Mouse (Mus musculus): ENCODE measurements around the gene Shisal1. TPM values are rescaled to one million over a fixed set of nuclear protein-coding genes. Genes with fewer than 3 reads are reported as not detected.

Gene Shisal1
- total and polyA plus RNA-seq, 3 experiments: not detected

DNA sequence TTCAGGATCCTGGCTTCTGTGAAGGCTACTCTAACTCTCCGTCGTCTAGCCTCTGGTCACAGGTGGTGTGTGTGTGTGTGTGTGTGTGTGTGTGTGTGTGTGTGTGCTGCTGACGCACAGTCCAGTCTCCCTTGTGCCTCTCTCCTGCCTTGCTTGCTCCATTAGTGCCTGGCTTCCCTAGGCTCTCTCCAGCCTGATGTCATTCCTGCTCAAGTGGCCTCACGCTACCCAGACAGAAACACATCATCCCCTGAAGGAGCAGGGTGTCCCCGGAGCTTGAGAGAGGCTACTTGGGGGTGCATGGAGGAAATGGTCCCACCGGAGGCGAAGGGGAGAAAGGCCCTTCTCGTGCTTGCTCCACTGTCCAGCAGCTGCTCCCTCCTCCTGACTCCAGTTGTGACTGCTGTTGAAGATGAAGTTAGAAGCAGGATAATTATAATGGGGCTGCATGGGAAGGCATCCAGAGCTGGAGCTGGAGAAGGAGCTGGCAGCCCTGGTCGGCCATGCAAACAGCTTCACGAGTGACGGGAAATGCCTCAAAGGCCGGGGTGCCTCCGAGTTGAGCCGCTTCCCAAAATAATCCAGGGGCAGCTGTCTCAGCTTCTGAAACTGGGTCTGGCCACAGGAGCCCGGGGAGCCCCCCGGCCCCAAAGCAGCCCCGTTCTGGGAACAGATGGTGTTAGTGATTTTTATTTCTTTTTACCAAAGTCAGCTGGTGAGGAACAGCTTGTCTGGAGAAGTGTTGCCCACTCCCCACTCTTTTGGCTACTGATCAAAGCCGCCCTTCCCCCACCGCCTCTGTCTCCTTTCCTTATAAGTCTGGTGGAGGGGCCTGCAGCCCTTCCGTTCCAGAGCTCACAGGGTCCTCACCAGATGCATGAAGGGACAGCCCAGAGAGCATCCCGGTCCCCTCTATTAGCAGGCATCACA is 94.7 kb downstream of the Shisal1 start:
- no peaks in the 10 kb centered on the region for H3K79me2 ChIP-seq (ENCODE audit: control insufficient read depth, insufficient read depth, low read length, poor library complexity)
- no peaks in the 10 kb centered on the region for H3K4me1 ChIP-seq (ENCODE audit: control insufficient read depth in 1 of 2, insufficient read depth in 2 of 2, low read length in 2 of 2)
- no peak overlapping the region for H3K9ac ChIP-seq (ENCODE audit: control insufficient read depth, low read depth, low read length, poor library complexity, severe bottlenecking)
- no peaks in the 10 kb centered on the region for H3K27me3 ChIP-seq (ENCODE audit: control insufficient read depth in 1 of 2, insufficient read depth in 2 of 2, low read length in 2 of 2)
- no peak overlapping the region for H3K4me3 ChIP-seq (ENCODE audit: control insufficient read depth in 1 of 2, insufficient read depth in 1 of 2, low read depth in 2 of 2, low read length in 2 of 2)
- H3K36me3 ChIP-seq (ENCODE audit: control insufficient read depth in 1 of 2, insufficient read depth in 2 of 2, low read length in 2 of 2): no peaks in the 10 kb centered on the region; a peak in 1 of 4 replicates
- DNase-seq (ENCODE audit: low read depth, low spot score): no peak
- no peaks in the 10 kb centered on the region for H3K9me3 ChIP-seq (replicated peaks; ENCODE audit: insufficient read depth, low read length)
- TF ChIP-seq POLR2AphosphoS2 (IDR thresholded peaks at IDR 0.05; ENCODE audit: low read length) (no peak; the same call in 1 of the 2 replicates), CTCF (IDR thresholded peaks at IDR 0.05 in 2 of 3, conservative IDR thresholded peaks at IDR 0.05 in 1 of 3; ENCODE audit: control insufficient read depth in 1 of 3, insufficient read depth in 1 of 3, low read depth in 2 of 3, low read length in 3 of 3, poor library complexity in 1 of 3, severe bottlenecking in 1 of 3) (no peak), MAX (IDR thresholded peaks at IDR 0.05; ENCODE audit: low read length) (no peak), ZC3H11A (IDR thresholded peaks at IDR 0.05; ENCODE audit: low read depth, low read length) (no peak), BHLHE40 (IDR thresholded peaks at IDR 0.05; ENCODE audit: borderline replicate concordance, low read depth, low read length) (no peak), ETS1 (IDR thresholded peaks at IDR 0.05; ENCODE audit: low read depth, low read length) (no peak), KAT2A (conservative IDR thresholded peaks at IDR 0.05; ENCODE audit: low read depth, low read length) (no peak), NRF1 (IDR thresholded peaks at IDR 0.05; ENCODE audit: insufficient read depth, low read depth, low read length, poor library complexity, severe bottlenecking) (no peak), EP300 (IDR thresholded peaks at IDR 0.05; ENCODE audit: low read depth in 1 of 2, low read length in 2 of 2) (no peak), MYC (IDR thresholded peaks at IDR 0.05; ENCODE audit: low read depth, low read length) (no peak)
- no peak overlapping the region for H3K27ac ChIP-seq (ENCODE audit: control insufficient read depth, low read depth, low read length)

DNA sequence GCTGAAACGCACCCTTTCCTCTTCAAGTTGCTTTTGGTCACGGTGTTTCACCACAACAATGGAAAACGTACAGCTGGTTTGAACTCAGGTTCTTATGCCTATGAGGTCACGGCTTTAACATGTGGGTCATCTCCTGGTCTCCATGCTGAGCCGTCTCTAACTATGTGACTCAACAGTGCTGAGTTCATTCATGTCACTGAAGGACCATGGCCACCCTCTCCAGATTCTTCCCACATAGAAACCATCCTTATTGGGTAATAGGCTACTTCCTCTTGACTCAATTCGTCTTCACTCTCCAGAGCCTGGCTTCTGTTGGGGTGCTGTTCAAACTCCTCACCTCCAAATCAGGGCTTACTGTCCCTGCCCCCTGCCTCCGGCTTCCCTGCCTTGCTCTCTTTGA is 95.6 kb downstream of the Shisal1 start:
- Histone ChIP-seq H3K27me3 (ENCODE audit: control insufficient read depth in 1 of 2, insufficient read depth in 2 of 2, low read length in 2 of 2) (no peaks in the 10 kb centered on the region), H3K4me1 (ENCODE audit: control insufficient read depth in 1 of 2, insufficient read depth in 2 of 2, low read length in 2 of 2) (no peaks in the 10 kb centered on the region), H3K9me3 (replicated peaks; ENCODE audit: insufficient read depth, low read length) (no peaks in the 10 kb centered on the region), H3K9ac (ENCODE audit: control insufficient read depth, low read depth, low read length, poor library complexity, severe bottlenecking) (no peak overlapping the region), H3K36me3 (ENCODE audit: control insufficient read depth in 1 of 2, insufficient read depth in 2 of 2, low read length in 2 of 2) (no peaks in the 10 kb centered on the region; a peak in 1 of 4 replicates), H3K79me2 (ENCODE audit: control insufficient read depth, insufficient read depth, low read length, poor library complexity) (no peaks in the 10 kb centered on the region), H3K4me3 (ENCODE audit: control insufficient read depth in 1 of 2, insufficient read depth in 1 of 2, low read depth in 2 of 2, low read length in 2 of 2) (no peak overlapping the region), H3K27ac (ENCODE audit: control insufficient read depth, low read depth, low read length) (no peak overlapping the region)
- TF ChIP-seq SMC3 (IDR thresholded peaks at IDR 0.05; ENCODE audit: low read depth, low read length): no peak
- no peak for TF ChIP-seq BHLHE40 (IDR thresholded peaks at IDR 0.05; ENCODE audit: borderline replicate concordance, low read depth, low read length)
- no peak for TF ChIP-seq ZNF384 (IDR thresholded peaks at IDR 0.05; ENCODE audit: low read depth, low read length)
- TF ChIP-seq ZMIZ1 (IDR thresholded peaks at IDR 0.05; ENCODE audit: low read depth, low read length): no peak
- TF ChIP-seq POLR2A (IDR thresholded peaks at IDR 0.05; ENCODE audit: control insufficient read depth in 1 of 2, insufficient read depth in 1 of 2, low read depth in 1 of 2, low read length in 2 of 2, poor library complexity in 1 of 2): no peak
- TF ChIP-seq RAD21 (IDR thresholded peaks at IDR 0.05; ENCODE audit: low read depth, low read length): no peak
- no peak for TF ChIP-seq MYB (IDR thresholded peaks at IDR 0.05; ENCODE audit: low read depth, low read length)
- DNase-seq (ENCODE audit: low read depth, low spot score): no peak
